Mouse (Mus musculus) telencephalon, adult 2 months (tissue): ENCODE results near the gene Tatdn2.
A peak's percentile ranks its signal among the peaks of the same experiment; 100 is the strongest.

Source experiments
- DNase-seq: peaks from one replicate; pipeline ENCODE4 v3.0.0-alpha.2; 2011; ENCODE audit warnings: low read depth, low spot score

Tatdn2 gene

DNA sequence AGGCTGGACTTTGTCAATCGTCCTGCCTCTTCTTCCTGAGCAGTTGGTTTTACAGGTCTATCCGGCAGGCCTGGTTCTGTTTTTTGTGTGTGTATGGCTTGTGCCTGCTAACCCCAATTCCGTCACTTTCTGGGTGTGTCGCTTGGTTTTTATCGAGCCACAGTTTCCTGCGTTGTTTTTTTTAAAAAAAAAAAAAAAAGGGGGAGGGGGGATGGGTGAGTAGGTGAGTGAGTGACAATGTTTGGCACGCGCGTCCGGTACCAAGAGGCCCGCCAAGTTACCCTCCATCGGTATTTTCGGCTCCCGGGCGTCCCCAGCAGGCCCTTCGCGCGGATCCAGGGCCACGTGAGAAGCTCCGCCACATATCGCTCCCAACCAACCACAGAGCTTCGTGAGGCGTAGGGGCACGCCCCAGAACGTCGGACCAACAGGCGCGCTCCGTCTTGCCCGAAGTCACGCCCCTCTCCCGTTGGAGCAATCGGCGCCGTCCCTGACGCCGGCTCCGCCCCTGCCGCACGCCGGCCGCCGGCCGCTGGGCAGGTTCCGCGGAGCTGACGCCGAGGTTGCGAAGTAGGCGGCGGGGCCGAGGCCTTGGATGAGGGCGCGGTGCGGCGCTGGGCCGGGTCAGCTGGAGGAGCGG, at the start of gene Tatdn2:
Gene Tatdn2 (plus strand): TSS at position 469 of the 640 bp plus-strand sequence.
- peak; percentile 98 for DNase-seq

GRCm38 (mm10) chr6:113649346-113650196, 47.3 kb upstream of the Tatdn2 start:
- DNase-seq, result no peak

- DNase-seq, result no peak
These were observed 46.6 kb upstream of the Tatdn2 start for GRCm38 (mm10) chr6:113650197-113650640.

GRCm38 (mm10) chr6:113651626-113652025, 45.2 kb upstream of the Tatdn2 start:
- DNase-seq, result no peak

DNA sequence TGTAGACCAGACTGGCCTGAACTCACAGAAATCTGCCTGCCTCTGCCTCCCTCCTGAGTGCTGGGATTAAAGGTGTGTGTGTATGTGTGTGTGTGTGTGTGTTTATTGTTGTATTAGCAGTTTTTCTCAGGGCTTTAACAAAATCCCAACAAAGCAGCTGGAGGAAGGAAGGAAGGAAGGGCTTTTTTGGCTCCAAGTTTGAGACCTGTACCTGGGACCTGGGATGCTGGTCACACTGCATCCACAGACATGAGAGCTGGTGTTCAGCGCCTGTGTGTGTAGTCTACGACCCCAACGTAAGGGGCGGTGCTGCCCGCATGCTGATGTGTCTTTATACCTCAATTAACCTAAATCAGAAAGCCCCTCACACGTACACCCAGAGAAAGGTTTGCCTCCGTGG, 43.3 kb upstream of the Tatdn2 start:
- no peak for DNase-seq

DNA sequence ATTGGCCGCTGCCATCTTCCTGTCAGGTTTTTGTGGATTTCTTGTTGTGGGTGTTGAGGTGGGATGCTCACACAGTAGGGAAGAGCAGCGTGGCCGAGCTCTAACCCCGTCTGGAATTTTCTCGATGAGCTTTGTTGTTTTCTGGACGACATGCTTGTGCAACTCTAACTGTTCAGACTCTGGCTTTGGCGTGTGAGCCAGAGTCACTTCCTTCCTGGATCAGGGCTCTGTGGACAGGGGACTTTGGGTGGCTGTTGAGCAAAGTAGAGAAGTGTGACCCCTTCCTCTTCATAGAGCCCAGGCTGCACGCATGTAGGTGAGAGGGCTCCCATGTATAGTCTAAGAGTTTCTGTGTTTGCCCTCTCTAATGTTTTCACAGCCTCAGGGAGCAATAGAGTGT, 42.7 kb upstream of the Tatdn2 start:
- no peak for DNase-seq

DNA sequence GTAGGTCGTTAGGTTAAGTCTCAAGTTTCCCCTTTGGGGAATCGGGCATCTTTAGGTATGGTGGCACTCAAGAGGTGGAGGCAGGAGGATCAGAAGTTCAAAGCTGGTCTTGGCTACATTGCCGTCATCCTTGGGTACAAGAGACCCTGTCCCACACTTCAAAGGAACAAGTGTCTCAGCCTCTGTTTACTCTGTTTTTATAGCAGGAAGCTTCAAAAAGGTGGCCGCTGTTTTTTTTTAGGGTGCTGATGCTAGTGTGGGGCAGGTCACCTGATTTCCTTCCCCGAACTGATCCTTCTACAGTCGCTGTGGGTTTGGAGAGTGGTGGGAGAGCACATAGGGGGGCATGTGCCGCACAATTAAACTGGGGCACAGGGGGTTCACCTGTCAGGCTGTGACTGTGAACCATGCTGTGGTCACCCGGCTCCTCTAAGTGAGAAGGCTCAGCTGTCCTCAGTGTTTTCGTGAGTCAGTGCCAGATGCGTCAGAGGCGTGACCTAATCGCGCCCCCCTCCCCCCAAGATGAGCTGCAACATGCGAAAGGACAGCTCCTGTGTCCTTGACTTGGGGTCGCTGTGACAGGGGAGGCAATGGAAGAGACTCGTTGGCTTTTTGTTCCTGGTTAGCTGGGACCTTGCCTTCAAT, 42.0 kb upstream of the Tatdn2 start:
- no peak for DNase-seq

DNA sequence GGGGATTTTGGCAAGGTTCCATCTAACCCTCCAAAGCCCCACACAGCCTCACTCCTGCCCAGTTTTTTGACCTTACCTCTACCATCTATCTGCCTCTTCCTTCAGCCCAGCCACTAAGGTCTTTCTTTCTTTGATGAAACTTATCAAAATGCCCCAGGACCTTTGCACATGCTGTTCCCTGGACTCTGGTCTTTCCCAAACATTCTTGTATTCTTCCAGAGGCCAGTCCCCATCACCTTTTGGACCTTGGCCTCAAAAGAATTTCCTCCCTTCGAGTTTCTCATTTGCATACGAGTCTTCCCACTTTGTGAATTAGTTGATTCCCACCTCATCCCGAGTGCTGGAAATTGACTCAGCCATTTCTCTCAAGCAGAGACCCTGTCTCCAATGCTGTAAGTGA, 41.4 kb upstream of the Tatdn2 start:
- DNase-seq, result no peak

DNA sequence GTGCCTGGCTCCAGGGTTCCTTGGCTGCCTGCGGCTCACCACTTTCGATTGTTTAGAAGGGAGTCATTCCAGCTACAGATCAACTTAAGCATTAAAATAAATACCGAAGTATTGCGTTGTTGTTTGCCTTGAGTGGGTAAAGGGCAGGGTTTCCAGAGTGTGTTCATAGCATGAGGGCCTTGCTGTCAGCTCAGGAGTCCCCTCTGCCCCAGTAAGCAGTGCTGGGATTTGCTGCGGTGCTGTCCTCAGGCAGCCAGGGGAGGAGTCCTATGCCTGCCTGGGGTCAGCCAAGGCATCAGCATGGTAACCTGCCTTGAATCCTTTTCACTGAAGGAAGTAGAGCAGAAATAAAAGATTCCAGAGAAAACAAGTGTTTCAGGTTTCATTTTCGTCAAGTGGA, 40.0 kb upstream of the Tatdn2 start:
- DNase-seq, result no peak

- no peak for DNase-seq
These were observed 38.6 kb upstream of the Tatdn2 start for GRCm38 (mm10) chr6:113658226-113658625.

DNA sequence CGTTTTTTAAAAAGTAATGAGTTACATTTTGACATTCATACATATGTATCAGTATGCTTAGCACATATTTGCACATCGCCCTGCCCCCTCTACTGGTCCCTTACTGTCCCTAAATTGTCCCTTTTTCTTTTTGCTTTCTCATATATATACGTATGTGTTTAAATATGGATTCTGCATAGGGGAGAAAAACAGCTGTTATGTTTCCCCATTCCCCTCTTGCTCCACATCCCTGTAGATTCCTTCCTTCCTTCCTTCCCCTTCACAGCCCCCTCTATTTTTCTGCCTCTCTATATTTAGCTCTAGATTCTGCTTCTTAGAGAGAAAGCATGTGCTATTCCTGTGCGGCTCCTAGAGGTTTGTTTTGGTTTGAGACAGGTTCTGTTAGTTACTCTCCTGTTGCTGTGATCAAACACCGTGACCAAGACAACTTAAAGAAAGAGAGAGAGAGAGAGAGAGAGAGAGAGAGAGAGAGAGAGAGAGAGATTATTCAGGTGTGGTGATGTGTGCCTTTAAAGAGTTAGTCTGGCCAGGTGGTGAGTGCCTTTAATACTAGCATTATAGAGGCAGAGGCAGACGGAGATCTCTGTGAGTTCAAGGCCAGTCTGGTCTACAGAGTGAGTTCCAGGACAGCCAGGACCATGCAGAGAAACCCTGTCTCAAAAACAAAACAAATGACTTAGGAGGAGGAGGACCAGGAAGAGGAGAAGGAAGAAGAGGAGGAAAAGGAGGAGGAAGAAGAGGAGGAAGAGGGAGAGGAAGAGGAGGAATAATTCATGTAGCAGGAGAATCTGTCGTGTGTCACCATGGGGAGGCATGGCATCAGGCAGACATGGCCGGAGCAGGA, 37.0 kb upstream of the Tatdn2 start:
- no peak for DNase-seq

GRCm38 (mm10) chr6:113660492-113661352, 36.1 kb upstream of the Tatdn2 start:
- DNase-seq, result no peak

DNA sequence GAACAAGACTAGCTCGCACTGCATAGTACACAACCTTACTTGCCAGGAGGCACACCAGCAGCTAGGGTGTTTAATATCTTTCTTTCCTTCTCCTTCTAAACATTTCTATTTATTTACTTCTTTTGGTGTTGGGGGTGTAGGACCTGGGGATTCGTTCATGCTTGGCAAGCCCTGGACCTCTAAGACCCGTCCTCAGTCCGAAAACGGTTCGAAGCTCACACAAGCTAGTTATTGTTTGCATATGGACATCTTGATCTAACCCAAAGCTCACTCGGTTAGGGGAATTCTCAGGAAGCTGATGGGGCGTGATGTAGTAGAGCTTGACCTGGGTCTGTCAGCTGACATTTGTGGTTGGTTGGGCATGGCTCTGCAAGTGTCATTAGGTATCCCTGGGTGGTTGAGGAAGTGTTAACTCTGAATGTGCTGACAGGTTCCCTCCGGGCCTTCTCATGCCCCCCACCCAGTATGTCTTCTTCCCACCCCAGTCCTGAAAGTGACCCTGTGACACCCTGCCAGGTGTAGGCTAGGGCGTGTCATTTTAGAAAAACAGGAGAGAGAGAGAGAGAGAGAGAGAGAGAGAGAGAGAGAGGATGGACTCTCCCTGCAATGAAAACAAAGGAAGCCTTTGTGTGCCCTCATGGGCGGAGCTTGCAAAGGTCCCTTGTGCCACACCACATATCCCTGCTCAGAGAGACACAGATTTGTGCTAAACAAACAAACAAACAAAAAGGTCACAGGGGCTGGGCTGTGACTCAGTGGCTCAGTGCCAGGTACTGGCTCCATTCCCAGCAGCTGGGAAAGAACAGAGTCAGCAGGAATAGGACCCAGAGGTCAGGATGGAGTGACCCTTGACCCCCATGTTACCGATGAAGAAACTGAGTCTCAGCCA, 35.3 kb upstream of the Tatdn2 start:
- DNase-seq, result no peak

DNA sequence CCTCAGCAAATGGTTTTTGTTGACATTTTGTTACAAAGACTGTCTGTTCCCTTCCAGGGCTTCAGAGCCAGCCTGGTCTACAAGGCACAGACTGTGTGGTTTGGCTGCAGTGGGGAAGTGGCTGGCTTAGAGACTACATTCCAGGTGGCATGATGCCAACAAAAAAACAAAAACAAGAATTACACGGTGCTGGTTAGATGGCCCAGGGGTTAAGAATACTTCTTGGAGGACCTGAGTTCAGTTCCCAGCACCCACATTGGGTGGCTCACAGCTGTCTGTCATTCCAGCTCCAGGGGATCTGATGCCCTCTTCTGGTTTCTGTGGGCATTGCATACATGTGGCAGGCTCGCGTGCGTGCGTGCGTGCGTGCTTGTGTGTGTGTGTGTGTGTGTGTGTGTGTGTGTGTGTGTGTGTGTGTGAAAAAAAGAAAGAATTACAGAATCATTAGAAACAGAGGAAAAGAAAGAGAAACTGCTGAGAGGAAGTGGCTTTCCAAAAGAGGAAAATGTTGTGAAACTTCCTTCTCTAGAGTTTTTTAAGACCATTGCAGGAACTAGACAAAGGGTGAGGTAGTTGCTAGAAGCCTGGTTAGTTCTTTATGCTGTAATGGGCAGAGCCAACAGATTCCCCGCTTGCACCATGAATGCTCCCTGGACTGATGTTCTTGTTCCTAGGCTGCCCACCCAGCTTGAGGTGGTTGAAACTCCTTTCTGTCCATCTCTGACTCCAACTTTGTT, 33.7 kb upstream of the Tatdn2 start:
- no peak for DNase-seq

- no peak for DNase-seq
These were observed 32.5 kb upstream of the Tatdn2 start for GRCm38 (mm10) chr6:113664305-113664704.

DNA sequence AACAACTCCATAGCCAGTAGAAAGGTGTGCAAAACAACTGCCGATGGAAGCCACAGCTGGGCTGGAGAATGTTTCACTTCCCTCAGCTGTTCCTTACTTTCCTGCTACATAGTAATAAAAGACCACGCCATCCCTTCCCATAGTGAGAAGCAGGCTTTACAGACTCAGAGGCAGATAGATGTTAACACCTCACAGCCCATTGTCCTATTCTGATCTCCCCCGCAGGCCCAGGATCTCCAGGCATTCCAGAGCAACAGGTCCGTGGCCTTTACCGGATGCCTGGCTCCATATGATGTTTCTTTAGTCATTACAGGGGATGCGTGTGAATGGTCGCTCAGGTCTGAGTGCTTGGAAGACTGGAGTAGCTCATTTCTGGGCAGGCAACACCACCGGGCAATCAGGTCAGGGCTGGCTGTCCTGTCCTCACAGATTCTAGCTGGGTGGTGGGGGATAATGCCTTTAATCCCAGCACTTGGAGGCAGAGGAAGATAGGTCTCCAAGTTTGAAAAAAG, 29.2 kb upstream of the Tatdn2 start:
- DNase-seq, result no peak

DNA sequence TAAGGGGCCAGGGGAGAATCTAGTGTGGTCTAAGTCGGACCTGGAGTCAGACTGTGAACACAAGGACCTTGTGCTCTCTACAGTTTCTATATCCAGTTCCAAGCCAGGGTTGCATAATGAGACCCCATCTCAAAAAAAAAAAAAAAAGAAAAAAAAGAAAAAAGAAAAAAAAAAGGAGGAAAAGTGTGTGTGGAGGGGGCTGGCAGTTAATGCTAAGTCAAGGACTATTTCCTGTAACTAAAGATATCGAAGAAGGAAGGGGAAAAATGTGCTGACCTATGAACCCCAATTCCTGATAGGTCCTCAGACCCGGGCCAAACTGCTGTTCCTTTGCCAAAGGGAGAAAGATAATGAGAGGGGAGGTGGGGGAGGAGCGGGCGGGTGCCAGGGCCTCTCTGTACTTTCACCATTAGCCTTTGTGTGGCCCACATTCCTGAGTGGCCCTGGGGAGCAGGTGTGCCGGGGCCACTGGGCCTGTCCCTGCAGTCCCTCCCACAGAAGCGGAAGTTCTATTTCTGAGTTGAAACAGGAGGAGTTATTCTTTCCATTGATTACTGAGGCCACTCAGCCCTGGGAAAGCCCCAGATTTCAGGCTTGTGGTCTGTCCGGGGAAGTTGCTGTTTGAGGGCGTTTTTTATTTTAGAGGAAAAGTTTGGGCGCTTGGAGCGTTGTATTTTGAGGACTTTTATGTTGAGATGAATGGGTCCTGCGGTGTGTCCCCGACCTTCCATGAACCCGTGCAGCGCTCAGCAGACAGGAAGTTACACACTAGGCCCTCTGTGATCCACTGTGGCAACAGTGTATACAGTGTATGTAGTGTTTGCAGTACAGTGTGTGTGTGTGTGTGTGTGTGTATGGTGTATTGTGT, 28.3 kb upstream of the Tatdn2 start:
- no peak for DNase-seq

GRCm38 (mm10) chr6:113669821-113670220, 27.0 kb upstream of the Tatdn2 start:
- no peak for DNase-seq
